22 mouse cellular contexts compared by ENCODE assay signal in genomic region chr5:82898912-82899311, GRCm38 (mm10).
A peak's percentile ranks its signal among the peaks of the same experiment; 100 is the strongest.
DNase-seq lines count a peak whose midpoint lies in the region; ATAC-seq lines count a peak whose summit lies in the region.
"Had no signal": no experiment of that assay in that cellular context is flagged by ENCODE, and none has a peak within 500 bp of the region (broad histone marks: within the 10 kb centered on the region; RNA-seq: fewer than 3 reads in every experiment).

No protein-coding gene starts in this region.

- WGBS in forebrain, embryonic 14.5 days, result 78% methylated on average over 1 of the region's 1 CpGs
- WGBS in forebrain, embryonic 13.5 days, result 77% methylated on average over 1 of the region's 1 CpGs

- no peaks in the 10 kb centered on the region for H3K4me1 ChIP-seq in forebrain, embryonic 14.5 days (ENCODE audit: control insufficient read depth, insufficient read depth, low read length)
- no peaks in the 10 kb centered on the region for H3K4me1 ChIP-seq in forebrain, embryonic 13.5 days
- H3K4me1 ChIP-seq: limb, embryonic 13.5 days had no signal

- no peak overlapping the region for H3K4me2 ChIP-seq in forebrain, embryonic 14.5 days (ENCODE audit: low read length)
- no peak overlapping the region for H3K4me2 ChIP-seq in forebrain, embryonic 13.5 days
- H3K4me2 ChIP-seq: heart, embryonic 11.5 days; hindbrain, embryonic 13.5 days; limb, embryonic 13.5 days; liver, embryonic 11.5 days; midbrain, embryonic 11.5 days had no signal

- H3K27ac ChIP-seq in forebrain, embryonic 14.5 days (ENCODE audit: low read depth, low read length), result peak overlapping the region; percentile 18; the same call in 1 of the 2 replicates
- H3K27ac ChIP-seq in forebrain, embryonic 13.5 days, result no peak overlapping the region
- H3K27ac ChIP-seq: hindbrain, embryonic 13.5 days; limb, embryonic 13.5 days had no signal

- H3K4me3 ChIP-seq in forebrain, embryonic 14.5 days (ENCODE audit: low read depth, low read length), result no peak overlapping the region
- H3K4me3 ChIP-seq in forebrain, embryonic 13.5 days, result no peak overlapping the region
- H3K4me3 ChIP-seq: hindbrain, embryonic 13.5 days; limb, embryonic 13.5 days had no signal

- no peak for ATAC-seq in forebrain, embryonic 14.5 days
- no peak for ATAC-seq in forebrain, embryonic 13.5 days
- ATAC-seq: CD4-positive, CD25-positive, alpha-beta regulatory T cell, adult 4 months; intestine, postnatal 0 days; liver, postnatal 0 days; midbrain, embryonic 16.5 days had no signal

- H3K27me3 ChIP-seq in forebrain, embryonic 14.5 days (replicated peaks; ENCODE audit: control insufficient read depth, insufficient read depth, low read length), result no peaks in the 10 kb centered on the region
- no peaks in the 10 kb centered on the region for H3K27me3 ChIP-seq in forebrain, embryonic 13.5 days
- H3K27me3 ChIP-seq: hindbrain, embryonic 13.5 days; limb, embryonic 13.5 days had no signal

- no peaks in the 10 kb centered on the region for H3K9me3 ChIP-seq in forebrain, embryonic 14.5 days (replicated peaks; ENCODE audit: control insufficient read depth, low read length)
- no peaks in the 10 kb centered on the region for H3K9me3 ChIP-seq in forebrain, embryonic 13.5 days (replicated peaks)
- H3K9me3 ChIP-seq: hindbrain, embryonic 13.5 days; limb, embryonic 13.5 days had no signal

- H3K9ac ChIP-seq in forebrain, embryonic 14.5 days (ENCODE audit: low read length), result no peak overlapping the region
- no peak overlapping the region for H3K9ac ChIP-seq in forebrain, embryonic 13.5 days
- H3K9ac ChIP-seq: hindbrain, embryonic 13.5 days; limb, embryonic 13.5 days; liver, postnatal 0 days had no signal

- no peak for DNase-seq in forebrain, embryonic 14.5 days (ENCODE audit: low spot score)
- peak; percentile 2 to 22 for DNase-seq in frontal cortex, postnatal 36 days (ENCODE audit: low spot score in 2 of 2)
- no peak for DNase-seq in frontal cortex, postnatal 25 days (ENCODE audit: low spot score in 2 of 2)
- DNase-seq in right cerebral cortex, postnatal 25 days, result peak; percentile 7
- DNase-seq in right cerebral cortex, postnatal 10 days (ENCODE audit: low spot score in 2 of 2), result no peak
- no peak for DNase-seq in adrenal gland, postnatal 36 days
- DNase-seq: gastrocnemius, postnatal 36 days; heart, adult 18-20 months; heart, postnatal 36 days; kidney, adult 9 months; liver, postnatal 0 days; lung, postnatal 36 days; thymus, postnatal 14 days had no signal

- H3K36me3 ChIP-seq in forebrain, embryonic 14.5 days (ENCODE audit: control insufficient read depth, insufficient read depth, low read length), result no peaks in the 10 kb centered on the region
- no peaks in the 10 kb centered on the region for H3K36me3 ChIP-seq in forebrain, embryonic 13.5 days (ENCODE audit: poor library complexity, severe bottlenecking)
- H3K36me3 ChIP-seq: hindbrain, embryonic 13.5 days; limb, embryonic 13.5 days had no signal

Comparison
In these comparisons a context has a peak if more than half of its experiments do, and no peak if none do; other contexts are left out.
1. DNase-seq: peak in frontal cortex, postnatal 36 days (2 of 2) and right cerebral cortex, postnatal 25 days (single experiment); none in forebrain, embryonic 14.5 days (single experiment), frontal cortex, postnatal 25 days (0 of 2), right cerebral cortex, postnatal 10 days (0 of 2) and adrenal gland, postnatal 36 days (0 of 2).